Mouse (Mus musculus): Measurements from ENCODE around the gene Sh2b2. TPM values are rescaled to one million over a fixed set of nuclear protein-coding genes. Genes with fewer than 3 reads are reported as not detected.
A peak's percentile ranks its signal among the peaks of the same experiment; 100 is the strongest.

The Sh2b2 gene
- polyA plus RNA-seq, 1 experiment: 7.7 TPM

DNA sequence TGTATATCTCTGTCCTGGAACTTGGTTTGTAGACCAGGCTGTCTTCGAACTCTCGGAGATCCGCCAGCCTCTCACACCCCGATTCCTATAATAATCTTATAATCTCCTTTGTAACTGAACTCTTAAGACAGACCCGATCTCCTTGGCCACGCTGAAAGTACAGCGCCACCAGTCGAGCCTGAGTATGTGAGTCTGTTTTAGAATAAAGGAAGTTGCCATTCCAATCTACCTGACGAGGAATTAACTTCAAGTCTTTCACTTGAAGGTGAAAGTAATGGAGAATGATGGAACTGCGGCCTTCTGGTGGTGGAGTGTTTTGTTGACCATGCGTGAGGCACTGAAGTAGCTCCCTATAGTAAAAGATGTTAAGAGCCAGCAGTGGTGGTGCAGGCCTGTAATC, 46.8 kb downstream of the Sh2b2 start:
- no peaks in the 10 kb centered on the region for H3K27me3 ChIP-seq (ENCODE audit: control insufficient read depth, insufficient read depth, insufficient read length)
- peak overlapping the region; percentile 72 for H3K4me2 ChIP-seq (ENCODE audit: low read depth)
- TF ChIP-seq POLR2A (IDR thresholded peaks at IDR 0.05; ENCODE audit: insufficient read length, low read depth): no peak
- TF ChIP-seq REST (IDR thresholded peaks at IDR 0.05; ENCODE audit: insufficient read depth, insufficient read length): no peak
- no peak for TF ChIP-seq CEBPB (IDR thresholded peaks at IDR 0.05; ENCODE audit: insufficient read depth, poor library complexity, severe bottlenecking)
- TF ChIP-seq TCF3 (IDR thresholded peaks at IDR 0.05; ENCODE audit: insufficient read length, low read depth): no peak
- TF ChIP-seq USF1 (IDR thresholded peaks at IDR 0.05; ENCODE audit: low read depth): no peak
- TF ChIP-seq MYOD1 (IDR thresholded peaks at IDR 0.05; ENCODE audit: control insufficient read depth in 1 of 3, insufficient read length in 2 of 3, low read depth in 2 of 3): no peak
- TF ChIP-seq TCF12 (IDR thresholded peaks at IDR 0.05; ENCODE audit: insufficient read depth, poor library complexity, severe bottlenecking): no peak
- no peak for TF ChIP-seq MAX (IDR thresholded peaks at IDR 0.05; ENCODE audit: low read depth)
- H3ac ChIP-seq (ENCODE audit: control insufficient read depth, insufficient read length): peak overlapping the region; percentile 47
- H3K36me3 ChIP-seq (ENCODE audit: control insufficient read depth, insufficient read depth): peaks cover 17% of the 10 kb centered on the region
- H3K79me2 ChIP-seq (ENCODE audit: control insufficient read depth, insufficient read depth): peaks cover 18% of the 10 kb centered on the region
- peak overlapping the region; percentile 77 for H3K4me3 ChIP-seq

DNA sequence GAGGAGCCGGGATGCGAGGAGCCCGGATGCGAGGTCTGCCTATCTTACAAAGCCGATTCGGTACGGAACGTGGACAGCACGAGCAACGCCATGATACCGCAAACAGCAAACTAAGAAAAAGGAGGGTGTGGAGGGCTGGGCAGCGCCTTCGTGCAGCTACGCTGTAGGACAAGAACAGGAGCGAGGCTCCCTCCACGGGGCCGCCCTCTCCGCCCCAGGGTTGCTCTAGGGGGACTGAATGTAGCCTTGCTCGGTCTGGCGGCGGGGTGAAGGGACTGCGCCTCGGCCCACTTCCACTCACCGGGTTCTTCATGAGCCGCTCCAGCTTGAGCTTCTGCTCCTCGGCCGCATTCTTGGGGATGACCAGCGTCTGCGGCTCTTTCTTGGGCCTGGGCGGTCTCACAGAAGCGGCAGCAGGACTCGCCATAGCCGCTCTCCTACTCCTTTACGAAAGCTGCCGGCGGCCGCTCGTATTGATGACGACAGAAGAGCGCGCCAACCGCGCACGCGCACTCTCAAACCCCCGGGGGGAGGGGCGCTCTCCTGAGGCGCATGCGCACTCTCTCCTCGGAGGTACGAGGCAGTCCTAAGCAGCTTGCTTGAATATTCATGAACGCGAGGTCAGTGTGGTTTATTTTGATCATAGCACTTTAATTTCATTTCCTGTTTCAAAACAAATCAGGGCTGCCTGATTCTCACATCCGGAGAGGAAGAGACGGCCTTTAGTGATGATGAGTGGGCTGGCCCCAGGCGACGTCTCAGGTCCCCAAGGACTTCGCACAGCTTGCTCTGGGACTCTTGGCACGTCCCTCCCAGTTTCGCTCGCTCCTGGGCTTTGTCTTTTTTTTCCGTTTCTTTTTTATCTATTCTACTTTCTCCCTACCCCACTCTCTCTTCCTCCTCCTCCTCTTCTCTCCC, 47.6 kb downstream of the Sh2b2 start, which contains the start of gene Prkrip1:
Prkrip1 (minus strand) TSS at position 490 of the 918 bp plus-strand sequence.
- H3K79me2 ChIP-seq (ENCODE audit: control insufficient read depth, insufficient read depth): peaks cover 18% of the 10 kb centered on the region
- H3ac ChIP-seq (ENCODE audit: control insufficient read depth, insufficient read length): peak within 1 kb of the TSS; percentile 47
- TF ChIP-seq MYOG (IDR thresholded peaks at IDR 0.05; ENCODE audit: control insufficient read depth in 1 of 3, insufficient read depth in 1 of 3, insufficient read length in 2 of 3, low read depth in 2 of 3) (no peak), REST (IDR thresholded peaks at IDR 0.05; ENCODE audit: insufficient read depth, insufficient read length) (no peak), CEBPB (IDR thresholded peaks at IDR 0.05; ENCODE audit: insufficient read depth, poor library complexity, severe bottlenecking) (no peak), USF1 (IDR thresholded peaks at IDR 0.05; ENCODE audit: low read depth) (no peak), POLR2AphosphoS2 (IDR thresholded peaks at IDR 0.05; ENCODE audit: insufficient read length, low read depth) (no peak), E2F4 (IDR thresholded peaks at IDR 0.05; ENCODE audit: insufficient read depth) (peak; percentile 39), POLR2A (IDR thresholded peaks at IDR 0.05; ENCODE audit: insufficient read length, low read depth) (peak; percentile 40), SRF (IDR thresholded peaks at IDR 0.05; ENCODE audit: control insufficient read depth, insufficient read length, low read depth) (no peak), TCF3 (IDR thresholded peaks at IDR 0.05; ENCODE audit: insufficient read length, low read depth) (no peak)
- H3K4me2 ChIP-seq (ENCODE audit: low read depth): peak within 1 kb of the TSS; percentile 92
- peaks cover 21% of the 10 kb centered on the region for H3K36me3 ChIP-seq (ENCODE audit: control insufficient read depth, insufficient read depth)
- H3K4me3 ChIP-seq: peak within 1 kb of the TSS; percentile 77
- no peaks in the 10 kb centered on the region for H3K27me3 ChIP-seq (ENCODE audit: control insufficient read depth, insufficient read depth, insufficient read length)

DNA sequence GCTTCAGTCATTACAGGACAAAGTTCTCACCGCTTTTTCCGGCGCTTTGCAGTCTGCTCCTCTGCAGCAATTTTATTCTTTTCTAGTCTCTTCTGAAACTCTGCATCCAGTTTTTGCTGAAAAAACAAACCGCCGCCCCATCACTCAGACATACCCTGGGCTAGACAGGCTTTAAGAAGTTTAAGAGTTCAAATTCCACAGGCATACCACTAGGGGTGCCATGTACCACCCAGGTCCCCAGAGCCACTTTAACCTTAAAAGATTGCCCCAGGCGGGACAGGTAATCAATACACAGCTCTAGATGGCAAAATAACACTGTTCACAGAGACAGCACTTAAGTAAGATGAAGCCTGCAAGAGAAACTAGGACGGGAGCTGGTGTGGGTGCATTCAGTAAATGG, 54.5 kb downstream of the Sh2b2 start:
- Histone ChIP-seq H3ac (ENCODE audit: control insufficient read depth, insufficient read length) (no peak overlapping the region), H3K4me3 (no peak overlapping the region)

DNA sequence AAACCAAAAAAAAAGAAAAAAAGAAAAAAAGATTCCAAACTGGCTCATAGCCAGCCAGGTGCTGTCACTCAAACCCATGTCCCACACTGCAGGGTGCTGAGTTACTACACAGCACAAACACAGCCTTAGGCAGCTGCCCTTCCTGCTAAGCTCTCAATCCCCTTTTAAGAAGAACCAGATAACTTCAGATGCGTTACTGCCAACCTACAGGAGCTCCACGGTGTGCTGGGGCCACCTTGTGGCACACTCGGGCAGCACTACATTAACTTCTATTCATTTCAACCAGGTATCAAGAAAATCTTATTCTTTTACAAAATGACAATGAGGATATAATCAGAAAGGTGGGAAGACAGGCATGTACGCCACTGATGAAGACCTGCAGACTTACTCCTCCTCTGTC, 59.6 kb downstream of the Sh2b2 start:
- no peak overlapping the region for H3K4me3 ChIP-seq
- no peak overlapping the region for H3ac ChIP-seq (ENCODE audit: control insufficient read depth, insufficient read length)
- H3K36me3 ChIP-seq (ENCODE audit: control insufficient read depth, insufficient read depth): peaks cover 23% of the 10 kb centered on the region
- TF ChIP-seq E2F4 (IDR thresholded peaks at IDR 0.05; ENCODE audit: insufficient read depth): no peak
- no peak for TF ChIP-seq TCF3 (IDR thresholded peaks at IDR 0.05; ENCODE audit: insufficient read length, low read depth)
- TF ChIP-seq MAX (IDR thresholded peaks at IDR 0.05; ENCODE audit: low read depth): no peak
- TF ChIP-seq MYOG (IDR thresholded peaks at IDR 0.05; ENCODE audit: control insufficient read depth in 1 of 3, insufficient read depth in 1 of 3, insufficient read length in 2 of 3, low read depth in 2 of 3): no peak
- TF ChIP-seq CEBPB (IDR thresholded peaks at IDR 0.05; ENCODE audit: insufficient read depth, poor library complexity, severe bottlenecking): no peak
- TF ChIP-seq SRF (IDR thresholded peaks at IDR 0.05; ENCODE audit: control insufficient read depth, insufficient read length, low read depth): no peak
- TF ChIP-seq MYOD1 (IDR thresholded peaks at IDR 0.05; ENCODE audit: control insufficient read depth in 1 of 3, insufficient read length in 2 of 3, low read depth in 2 of 3): no peak
- no peak for TF ChIP-seq USF1 (IDR thresholded peaks at IDR 0.05; ENCODE audit: low read depth)
- TF ChIP-seq REST (IDR thresholded peaks at IDR 0.05; ENCODE audit: insufficient read depth, insufficient read length): no peak
- no peak for TF ChIP-seq POLR2AphosphoS2 (IDR thresholded peaks at IDR 0.05; ENCODE audit: insufficient read length, low read depth)
- TF ChIP-seq TCF12 (IDR thresholded peaks at IDR 0.05; ENCODE audit: insufficient read depth, poor library complexity, severe bottlenecking): no peak
- no peak for TF ChIP-seq POLR2A (IDR thresholded peaks at IDR 0.05; ENCODE audit: insufficient read length, low read depth)
- H3K4me2 ChIP-seq (ENCODE audit: low read depth): no peak overlapping the region
- H3K79me2 ChIP-seq (ENCODE audit: control insufficient read depth, insufficient read depth): no peaks in the 10 kb centered on the region
- no peaks in the 10 kb centered on the region for H3K27me3 ChIP-seq (ENCODE audit: control insufficient read depth, insufficient read depth, insufficient read length)

More for the DNA sequence above, 54.5 kb downstream of the Sh2b2 start:
- TF ChIP-seq SRF (IDR thresholded peaks at IDR 0.05; ENCODE audit: control insufficient read depth, insufficient read length, low read depth): no peak
- no peak for TF ChIP-seq USF1 (IDR thresholded peaks at IDR 0.05; ENCODE audit: low read depth)
- no peak for TF ChIP-seq POLR2AphosphoS2 (IDR thresholded peaks at IDR 0.05; ENCODE audit: insufficient read length, low read depth)
- TF ChIP-seq MAX (IDR thresholded peaks at IDR 0.05; ENCODE audit: low read depth): no peak
- no peak for TF ChIP-seq E2F4 (IDR thresholded peaks at IDR 0.05; ENCODE audit: insufficient read depth)
- TF ChIP-seq MYOG (IDR thresholded peaks at IDR 0.05; ENCODE audit: control insufficient read depth in 1 of 3, insufficient read depth in 1 of 3, insufficient read length in 2 of 3, low read depth in 2 of 3): no peak
- no peak for TF ChIP-seq POLR2A (IDR thresholded peaks at IDR 0.05; ENCODE audit: insufficient read length, low read depth)
- no peak for TF ChIP-seq CEBPB (IDR thresholded peaks at IDR 0.05; ENCODE audit: insufficient read depth, poor library complexity, severe bottlenecking)
- no peak for TF ChIP-seq TCF12 (IDR thresholded peaks at IDR 0.05; ENCODE audit: insufficient read depth, poor library complexity, severe bottlenecking)
- no peak for TF ChIP-seq MYOD1 (IDR thresholded peaks at IDR 0.05; ENCODE audit: control insufficient read depth in 1 of 3, insufficient read length in 2 of 3, low read depth in 2 of 3)
- TF ChIP-seq TCF3 (IDR thresholded peaks at IDR 0.05; ENCODE audit: insufficient read length, low read depth): no peak
- no peak for TF ChIP-seq REST (IDR thresholded peaks at IDR 0.05; ENCODE audit: insufficient read depth, insufficient read length)
- peaks cover under 1% of the 10 kb centered on the region for H3K79me2 ChIP-seq (ENCODE audit: control insufficient read depth, insufficient read depth)
- H3K36me3 ChIP-seq (ENCODE audit: control insufficient read depth, insufficient read depth): peaks cover 24% of the 10 kb centered on the region
- H3K27me3 ChIP-seq (ENCODE audit: control insufficient read depth, insufficient read depth, insufficient read length): no peaks in the 10 kb centered on the region
- no peak overlapping the region for H3K4me2 ChIP-seq (ENCODE audit: low read depth)

Measured in myocyte (in vitro differentiated cells).